Mouse (Mus musculus): ENCODE results near the gene Dhh. TPM values are rescaled to one million over a fixed set of nuclear protein-coding genes. Genes with fewer than 3 reads are reported as not detected.

Gene Dhh
- total and polyA plus RNA-seq, 3 experiments: not detected

DNA sequence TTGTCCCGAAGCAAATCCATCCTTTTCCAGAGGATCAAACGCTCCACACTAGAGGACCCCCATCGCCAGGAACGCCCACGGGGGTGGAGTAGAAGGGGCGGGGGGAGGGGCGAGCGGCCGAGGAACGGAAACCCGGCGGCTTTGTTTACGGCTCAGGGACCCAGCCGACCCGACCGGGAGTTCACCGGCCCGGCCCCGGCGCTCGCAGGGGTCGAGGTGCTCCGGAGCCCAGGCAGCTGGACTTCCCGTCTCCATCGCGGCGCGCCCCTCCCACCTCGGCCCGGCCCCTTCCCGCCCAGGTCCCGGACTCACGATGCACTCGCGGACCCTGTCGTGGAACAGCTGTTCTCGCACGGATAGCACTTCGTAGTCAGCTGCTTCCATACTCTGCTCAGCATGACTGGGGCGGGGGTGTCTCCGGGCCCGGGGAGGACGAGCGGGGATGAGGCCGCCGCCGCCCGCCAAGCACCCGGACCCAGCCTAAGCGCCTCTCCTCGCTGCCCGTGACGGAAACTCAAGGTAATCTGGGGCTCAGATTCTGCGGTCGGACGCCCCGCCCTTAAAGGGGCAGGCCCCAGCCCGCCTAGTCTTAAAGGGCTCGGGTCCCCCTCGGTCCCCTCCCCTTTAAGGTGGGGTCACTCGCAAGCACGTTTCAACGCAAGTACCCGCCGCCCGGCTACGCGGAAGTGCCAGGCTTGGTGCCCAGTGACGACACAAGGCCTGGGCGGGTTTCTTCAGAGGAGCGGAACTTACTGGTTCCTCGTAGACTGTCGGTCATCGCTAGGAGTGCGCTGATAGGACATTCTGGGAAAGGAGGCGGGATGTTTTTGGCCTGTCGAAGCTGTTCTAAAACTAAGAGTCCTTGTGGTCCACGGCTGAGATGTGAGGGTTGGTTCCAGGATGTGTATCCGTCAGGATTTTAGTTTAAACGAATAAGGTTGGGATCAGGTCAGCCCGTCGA, 19.5 kb upstream of the Dhh start, which contains the start of gene Lmbr1l (continued):
- peak; percentile 88 for TF ChIP-seq MXI1 (IDR thresholded peaks at IDR 0.05; ENCODE audit: low read depth, low read length)

- H3K9me3 ChIP-seq (replicated peaks; ENCODE audit: low read length): no peaks in the 10 kb centered on the region
- peak; percentile 24; the same call in 1 of the 2 replicates for TF ChIP-seq BHLHE40 (IDR thresholded peaks at IDR 0.05; ENCODE audit: low read depth, low read length)
- TF ChIP-seq E2F4 (IDR thresholded peaks at IDR 0.05; ENCODE audit: insufficient replicate concordance, low read depth, low read length): no peak
- 0 out of 2 replicates have a peak, but pooled peaks have one; percentile 15 for TF ChIP-seq MYC (IDR thresholded peaks at IDR 0.05; ENCODE audit: low read depth, low read length)
- in situ Hi-C loops (cut with MboI; ENCODE audit: low pct_ligation_motif_present, low pct_unique_long_range_greater_than_20kb, low sequenced_read_pairs) (loop anchor here (5.0 kb wide), 1 partner anchor 1500 kb away; no protein-coding TSS in a partner anchor), dilution Hi-C loops (cut with MboI; ENCODE audit: extremely low pct_ligation_motif_present, extremely low pct_unique_long_range_greater_than_20kb, low sequenced_read_pairs) (no loop called here)
- peak overlapping the region; percentile 77 to 92 (median 86) for H3K4me3 ChIP-seq (replicated peaks in 1 of 3; ENCODE audit: low read depth in 2 of 3, low read length in 2 of 3, poor library complexity in 1 of 3)
- no peaks in the 10 kb centered on the region for H3K27me3 ChIP-seq (replicated peaks)
- peak overlapping the region; percentile 48 for H3K4me2 ChIP-seq (ENCODE audit: insufficient read depth, low read depth, poor library complexity, severe bottlenecking)
- H3K36me3 ChIP-seq (replicated peaks in 1 of 2; ENCODE audit: control insufficient read depth in 1 of 2, insufficient read depth in 1 of 2, low read length in 1 of 2): peaks cover 14 to 32% of the 10 kb centered on the region in 2 experiments
- DNase-seq (ENCODE audit: extremely low read depth): peak; percentile 51
- H3K79me2 ChIP-seq (replicated peaks; ENCODE audit: control insufficient read depth, extremely low read depth, insufficient read depth, poor library complexity, severe bottlenecking): peaks cover 12% of the 10 kb centered on the region; the same call in 1 of the 2 replicates
- peak overlapping the region; percentile 79 for H3K9ac ChIP-seq (ENCODE audit: insufficient read depth, low read depth)
- 0 out of 2 replicates have a peak overlapping the region, but pooled peaks have one; percentile 82 for H3K27ac ChIP-seq (ENCODE audit: insufficient read depth, low read depth)
- H3K4me1 ChIP-seq (ENCODE audit: control insufficient read depth in 1 of 2, insufficient read depth in 2 of 2): peaks cover 5 to 25% of the 10 kb centered on the region in 2 experiments
Measured at GRCm38 (mm10) chr15:98917091-98917490, 18.8 kb upstream of the Dhh start.

- no peak overlapping the region for H3K4me2 ChIP-seq (ENCODE audit: insufficient read depth, low read depth, poor library complexity, severe bottlenecking)
- peaks cover 5 to 25% of the 10 kb centered on the region in 2 experiments for H3K4me1 ChIP-seq (ENCODE audit: control insufficient read depth in 1 of 2, insufficient read depth in 2 of 2)
- in situ Hi-C loops (cut with MboI; ENCODE audit: low pct_ligation_motif_present, low pct_unique_long_range_greater_than_20kb, low sequenced_read_pairs) (loop anchor here (5.0 kb wide), 1 partner anchor 1499 kb away; no protein-coding TSS in a partner anchor), dilution Hi-C loops (cut with MboI; ENCODE audit: extremely low pct_ligation_motif_present, extremely low pct_unique_long_range_greater_than_20kb, low sequenced_read_pairs) (no loop called here)
- H3K27me3 ChIP-seq (replicated peaks): no peaks in the 10 kb centered on the region
- TF ChIP-seq UBTF (IDR thresholded peaks at IDR 0.05; ENCODE audit: low read depth, low read length) (no peak), MAFK (IDR thresholded peaks at IDR 0.05; ENCODE audit: insufficient replicate concordance, low read length) (no peak), TCF12 (IDR thresholded peaks at IDR 0.05; ENCODE audit: low read depth, low read length) (no peak), TBP (conservative IDR thresholded peaks at IDR 0.05; ENCODE audit: low read depth, low read length) (no peak), MAZ (IDR thresholded peaks at IDR 0.05; ENCODE audit: low read depth, low read length) (no peak), GABPA (IDR thresholded peaks at IDR 0.05; ENCODE audit: insufficient replicate concordance, low read depth, low read length) (no peak), NELFE (IDR thresholded peaks at IDR 0.05; ENCODE audit: low read depth, low read length) (no peak), MYC (IDR thresholded peaks at IDR 0.05; ENCODE audit: low read depth, low read length) (no peak), RAD21 (IDR thresholded peaks at IDR 0.05; ENCODE audit: low read depth, low read length) (no peak), E2F4 (IDR thresholded peaks at IDR 0.05; ENCODE audit: insufficient replicate concordance, low read depth, low read length) (no peak), CHD2 (IDR thresholded peaks at IDR 0.05; ENCODE audit: low read length) (no peak), ZKSCAN1 (IDR thresholded peaks at IDR 0.05; ENCODE audit: borderline replicate concordance, low read depth, low read length) (no peak), POLR2A (IDR thresholded peaks at IDR 0.05; ENCODE audit: low read depth, low read length) (no peak)
- no peak for DNase-seq (ENCODE audit: extremely low read depth)
- H3K27ac ChIP-seq (ENCODE audit: insufficient read depth, low read depth): no peak overlapping the region
- H3K4me3 ChIP-seq (replicated peaks in 1 of 3; ENCODE audit: low read depth in 2 of 3, low read length in 2 of 3, poor library complexity in 1 of 3): no peak overlapping the region
- peaks cover 24 to 43% of the 10 kb centered on the region in 2 experiments for H3K36me3 ChIP-seq (replicated peaks in 1 of 2; ENCODE audit: control insufficient read depth in 1 of 2, insufficient read depth in 1 of 2, low read length in 1 of 2)
- H3K9me3 ChIP-seq (replicated peaks; ENCODE audit: low read length): no peaks in the 10 kb centered on the region
- no peak overlapping the region for H3K9ac ChIP-seq (ENCODE audit: insufficient read depth, low read depth)
- H3K79me2 ChIP-seq (replicated peaks; ENCODE audit: control insufficient read depth, extremely low read depth, insufficient read depth, poor library complexity, severe bottlenecking): peaks cover 12% of the 10 kb centered on the region; the same call in 1 of the 2 replicates
Measured at GRCm38 (mm10) chr15:98916016-98916415, 17.7 kb upstream of the Dhh start.

Data from CH12.LX (cell line).